Mouse (Mus musculus) spleen, adult 12 weeks (tissue): ENCODE results near the gene Rnf151.

ENCODE experiments used
- DNase-seq: peaks from one replicate; pipeline ENCODE4 v3.0.0; 2022; ENCODE audit warnings: low spot score

The Rnf151 gene

GRCm38 (mm10) chr17:24717943-24718342 lies at the start of gene Rnf151, which contains the start of gene Rps2:
TSS of gene Rnf151 (minus strand) at chr17:24718063.
TSS of gene Rps2 (plus strand) at chr17:24718116.
- DNase-seq = no peak

GRCm38 (mm10) chr17:24766266-24766875 lies 48.5 kb upstream of the Rnf151 start:
- DNase-seq = no peak

GRCm38 (mm10) chr17:24765016-24765905 lies 47.4 kb upstream of the Rnf151 start:
- no peak for DNase-seq

- DNase-seq = no peak
These were observed 43.3 kb upstream of the Rnf151 start for GRCm38 (mm10) chr17:24761121-24761520.

- no peak for DNase-seq
These were observed 39.5 kb upstream of the Rnf151 start for GRCm38 (mm10) chr17:24757394-24757793.

- no peak for DNase-seq
These were observed 34.8 kb upstream of the Rnf151 start, which contains the start of gene Hs3st6 for GRCm38 (mm10) chr17:24752415-24753394. TSS of gene Hs3st6 (plus strand) at chr17:24752988.

- DNase-seq = no peak
These were observed 33.7 kb upstream of the Rnf151 start for GRCm38 (mm10) chr17:24751528-24751927.

- DNase-seq = no peak
These were observed 29.1 kb upstream of the Rnf151 start for GRCm38 (mm10) chr17:24746986-24747385.

GRCm38 (mm10) chr17:24745526-24746497 lies 27.9 kb upstream of the Rnf151 start:
- DNase-seq = peak; percentile 62

- DNase-seq = no peak
These were observed 26.5 kb upstream of the Rnf151 start for GRCm38 (mm10) chr17:24744381-24744780.

GRCm38 (mm10) chr17:24743896-24744295 lies 26.0 kb upstream of the Rnf151 start:
- DNase-seq = no peak

GRCm38 (mm10) chr17:24742307-24742706 lies 24.4 kb upstream of the Rnf151 start:
- no peak for DNase-seq

- no peak for DNase-seq
These were observed 22.1 kb upstream of the Rnf151 start for GRCm38 (mm10) chr17:24739926-24740325.

GRCm38 (mm10) chr17:24738238-24738637 lies 20.4 kb upstream of the Rnf151 start:
- no peak for DNase-seq

- no peak for DNase-seq
These were observed 19.4 kb upstream of the Rnf151 start for GRCm38 (mm10) chr17:24737135-24737810.

- DNase-seq = peak; percentile 95
These were observed 18.6 kb upstream of the Rnf151 start, which contains the start of gene Msrb1 for GRCm38 (mm10) chr17:24736330-24737051. TSS of gene Msrb1 (plus strand) at chr17:24736642.

- DNase-seq = no peak
These were observed 17.6 kb upstream of the Rnf151 start for GRCm38 (mm10) chr17:24735446-24735845.

- DNase-seq = no peak
These were observed 16.6 kb upstream of the Rnf151 start for GRCm38 (mm10) chr17:24734513-24734912.

GRCm38 (mm10) chr17:24733434-24734050 lies 15.7 kb upstream of the Rnf151 start:
- no peak for DNase-seq
